Mouse (Mus musculus): ENCODE results near the gene Mrtfa. TPM values are rescaled to one million over a fixed set of nuclear protein-coding genes. Genes with fewer than 3 reads are reported as not detected.
A peak's percentile ranks its signal among the peaks of the same experiment; 100 is the strongest.

The Mrtfa gene
- polyA plus RNA-seq, 2 experiments from 2014 or later = 45.2 to 54.3 TPM

DNA sequence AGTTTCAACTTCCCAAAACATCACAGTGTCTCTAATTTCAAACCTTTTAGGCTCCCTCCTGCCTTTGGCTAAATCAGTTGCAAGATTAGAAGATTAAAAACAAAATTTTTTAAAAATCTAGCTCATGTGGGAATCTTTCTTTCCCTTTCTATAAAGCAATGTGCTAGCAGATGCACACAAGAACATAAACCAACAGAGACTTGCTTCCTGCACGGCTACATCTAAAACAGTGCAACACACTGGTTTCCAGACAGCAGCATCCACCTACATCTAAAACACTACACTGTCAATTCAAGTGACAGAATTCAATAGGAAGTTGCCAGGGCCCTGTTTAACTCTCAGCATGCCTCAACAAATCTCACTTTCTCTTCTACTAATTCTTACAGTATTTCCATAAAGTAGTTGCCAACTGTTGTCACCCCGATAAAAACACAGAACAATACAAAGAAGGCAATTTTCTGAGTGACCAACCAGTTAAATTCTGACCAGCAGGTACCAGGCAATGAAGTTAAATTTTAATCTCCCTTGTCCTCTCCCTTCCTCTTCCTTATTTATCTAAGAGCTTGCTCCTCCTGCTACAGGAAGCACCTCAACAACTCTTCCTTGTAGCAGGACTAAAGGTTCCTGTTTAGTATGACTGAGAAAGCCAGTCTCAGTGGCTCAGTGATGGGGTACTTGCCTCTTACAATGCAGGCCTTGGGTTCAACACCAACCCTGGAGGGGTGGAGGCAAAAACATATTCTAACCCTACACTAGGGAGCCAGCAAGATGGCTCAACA, 35.5 kb downstream of the Mrtfa start:
- ATAC-seq = no peak

- no peak for ATAC-seq
Observed at GRCm38 (mm10) chr15:81141956-81142576, 48.5 kb downstream of the Mrtfa start.

GRCm38 (mm10) chr15:81140004-81140403, 50.6 kb downstream of the Mrtfa start:
- no peak for ATAC-seq

GRCm38 (mm10) chr15:81137298-81137697, 53.3 kb downstream of the Mrtfa start:
- ATAC-seq = no peak

DNA sequence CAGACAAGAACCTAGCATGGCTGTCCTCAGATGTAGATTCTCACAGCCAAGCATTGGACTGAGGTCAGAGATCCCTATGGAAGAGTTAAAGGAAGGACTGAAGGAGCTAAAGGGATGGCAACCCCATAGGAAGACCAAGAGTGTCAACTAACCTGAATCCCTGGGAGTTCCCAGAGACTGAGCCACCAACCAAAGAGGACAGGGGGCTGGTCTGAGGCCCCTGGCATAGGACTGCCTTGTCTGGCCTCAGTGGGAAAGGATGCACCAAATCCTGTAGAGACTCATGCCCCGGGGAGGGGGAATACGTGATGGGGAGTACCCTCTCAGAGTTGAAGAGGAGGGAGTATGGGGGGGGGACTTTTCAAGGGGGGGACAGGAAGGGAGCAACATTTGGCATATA, 56.8 kb downstream of the Mrtfa start:
- no peak for ATAC-seq

- ATAC-seq = peak; percentile 46
Observed at GRCm38 (mm10) chr15:81131152-81131551, 59.4 kb downstream of the Mrtfa start.

- no peak for ATAC-seq
Observed at GRCm38 (mm10) chr15:81129970-81130369, 60.6 kb downstream of the Mrtfa start.

- ATAC-seq = no peak
Observed at GRCm38 (mm10) chr15:81128155-81128838, 62.3 kb downstream of the Mrtfa start.

DNA sequence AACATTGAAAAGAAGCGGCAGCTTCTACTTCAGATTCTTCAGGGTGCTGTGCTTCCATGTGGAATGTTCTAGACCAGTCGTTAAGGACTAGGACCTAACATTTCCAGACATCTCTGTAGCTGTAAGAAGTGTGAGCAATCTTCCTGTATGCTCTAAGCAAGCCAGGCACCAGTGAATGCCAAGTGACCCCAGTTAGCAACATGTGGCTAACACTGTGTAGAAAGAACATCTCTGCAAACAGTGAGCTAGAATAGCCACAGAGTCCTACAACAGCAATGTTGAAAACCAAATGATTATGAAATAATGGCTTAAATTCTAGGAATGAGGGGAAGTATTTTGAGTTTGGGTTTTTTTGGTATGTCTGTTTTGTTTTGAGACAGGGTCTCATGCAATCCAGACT, 66.3 kb downstream of the Mrtfa start:
- no peak for ATAC-seq

DNA sequence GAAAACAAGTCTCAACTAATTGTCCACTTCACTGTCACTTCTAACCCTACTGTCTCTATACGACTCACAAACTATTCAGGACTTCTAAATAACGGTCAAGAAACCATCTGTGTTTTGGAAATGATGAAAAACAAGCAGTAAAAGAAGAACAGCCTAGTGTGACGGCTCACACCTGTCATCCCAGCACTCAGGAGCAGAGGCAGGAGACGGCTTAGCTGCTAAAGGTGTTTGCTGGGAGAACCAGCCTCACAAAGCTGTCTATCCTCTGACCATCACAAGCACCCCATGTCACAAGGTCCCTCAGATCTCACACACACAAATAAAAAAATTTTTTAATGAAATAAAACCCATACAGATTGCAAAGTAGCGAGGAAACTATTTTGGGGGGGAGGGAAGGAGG, 67.4 kb downstream of the Mrtfa start:
- ATAC-seq = no peak

DNA sequence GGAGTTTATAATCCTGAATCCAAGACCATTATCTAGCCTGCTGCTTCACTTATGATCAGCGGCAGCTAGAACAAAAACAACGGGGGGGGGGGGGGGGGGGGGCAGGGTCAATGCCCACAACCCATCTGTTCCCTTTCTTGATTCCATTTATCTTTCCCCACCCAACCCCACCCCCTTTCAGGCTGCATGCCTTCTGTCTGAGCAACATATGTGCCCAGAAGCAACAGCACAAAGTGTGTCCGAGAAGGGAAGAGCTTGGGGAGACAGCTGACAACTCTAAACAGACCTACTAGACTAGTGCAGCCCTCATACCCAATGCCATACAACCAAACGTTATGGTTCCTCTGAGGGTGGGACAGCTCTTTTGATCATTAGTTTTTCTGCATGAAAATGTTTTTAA, 68.0 kb downstream of the Mrtfa start:
- ATAC-seq = no peak

GRCm38 (mm10) chr15:81122078-81122477, 68.5 kb downstream of the Mrtfa start:
- ATAC-seq = no peak

- no peak for ATAC-seq
Observed at GRCm38 (mm10) chr15:81120946-81121345, 69.6 kb downstream of the Mrtfa start.

- no peak for ATAC-seq
Observed at GRCm38 (mm10) chr15:81120140-81120539, 70.4 kb downstream of the Mrtfa start.

DNA sequence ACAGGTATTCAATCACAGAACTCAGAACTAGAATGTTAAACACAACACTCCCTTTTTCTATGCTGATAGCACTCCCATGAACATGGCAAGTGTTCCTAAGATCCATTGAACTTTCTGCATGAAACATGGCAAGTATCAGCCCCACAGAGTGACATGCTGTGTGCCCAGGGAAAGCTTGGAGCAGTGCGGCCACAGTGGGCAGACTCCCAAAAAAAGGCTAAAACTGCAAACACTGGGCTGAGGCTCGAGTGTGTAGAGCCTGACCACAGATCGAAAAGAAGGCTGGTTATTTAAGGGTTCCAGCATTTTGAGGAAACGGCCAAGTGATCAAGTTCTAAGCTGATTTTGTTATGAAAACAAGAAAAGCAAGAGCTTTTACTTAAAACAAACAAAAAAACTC, 72.3 kb downstream of the Mrtfa start:
- ATAC-seq = no peak

DNA sequence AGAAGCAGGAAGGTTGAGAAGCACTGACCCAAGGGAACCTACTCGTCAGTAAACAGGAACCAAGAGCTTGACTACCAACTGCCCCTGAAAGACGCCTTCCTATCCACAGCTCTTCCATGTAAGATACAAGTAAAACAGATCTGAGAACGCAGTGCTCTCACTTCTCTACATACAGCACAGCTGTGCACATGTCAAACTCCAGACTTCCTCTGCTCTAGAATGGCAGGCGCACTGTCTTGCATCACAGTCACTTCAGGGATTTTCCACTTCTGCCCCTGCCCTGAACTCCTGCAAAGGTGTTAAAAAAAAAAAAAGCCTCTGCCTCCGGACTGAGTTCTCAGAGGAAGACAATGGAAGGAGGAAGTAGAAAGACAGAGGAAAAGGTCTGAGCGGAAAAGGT, 78.0 kb downstream of the Mrtfa start:
- ATAC-seq = no peak

DNA sequence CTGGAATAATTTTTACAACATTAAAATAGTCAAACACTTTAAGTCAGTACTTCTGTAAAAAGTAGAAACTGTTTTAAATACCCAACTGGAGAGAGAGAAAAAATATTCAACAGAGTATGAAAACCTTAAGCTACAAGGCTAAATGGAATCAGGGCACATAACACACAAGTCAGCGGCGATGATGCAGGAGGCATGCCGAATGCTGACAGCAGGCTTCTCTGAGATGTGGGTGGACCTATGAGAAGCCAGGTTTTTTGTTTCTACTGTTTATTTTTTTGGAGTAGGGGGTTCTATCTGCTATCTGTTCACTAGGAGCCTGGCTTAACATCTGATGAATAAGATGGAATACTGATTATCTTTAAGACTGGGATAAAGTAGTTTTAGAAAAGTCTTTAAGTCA, 80.2 kb downstream of the Mrtfa start:
- ATAC-seq = no peak

DNA sequence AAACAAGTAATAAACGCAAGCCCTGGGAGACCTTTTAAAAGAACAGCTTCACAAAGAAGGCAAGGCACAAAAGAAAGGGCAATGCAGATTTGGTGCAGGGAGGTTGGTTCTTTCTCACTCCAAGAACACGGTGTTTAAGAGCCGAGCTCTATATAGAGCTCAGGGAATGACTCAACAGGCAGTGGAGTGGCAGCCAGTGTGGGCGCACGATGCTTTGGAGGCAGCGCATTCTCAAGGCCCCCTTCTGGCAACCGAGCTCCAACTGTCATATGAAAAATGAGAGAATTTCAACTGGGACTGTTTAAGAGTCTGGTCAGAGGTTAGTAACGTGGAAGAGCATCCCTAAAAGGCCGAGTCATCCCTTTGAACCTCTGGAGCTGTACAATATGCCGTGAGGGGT, 84.6 kb downstream of the Mrtfa start:
- no peak for ATAC-seq

GRCm38 (mm10) chr15:81104585-81105259, 85.8 kb downstream of the Mrtfa start:
- ATAC-seq = peak; percentile 97

DNA sequence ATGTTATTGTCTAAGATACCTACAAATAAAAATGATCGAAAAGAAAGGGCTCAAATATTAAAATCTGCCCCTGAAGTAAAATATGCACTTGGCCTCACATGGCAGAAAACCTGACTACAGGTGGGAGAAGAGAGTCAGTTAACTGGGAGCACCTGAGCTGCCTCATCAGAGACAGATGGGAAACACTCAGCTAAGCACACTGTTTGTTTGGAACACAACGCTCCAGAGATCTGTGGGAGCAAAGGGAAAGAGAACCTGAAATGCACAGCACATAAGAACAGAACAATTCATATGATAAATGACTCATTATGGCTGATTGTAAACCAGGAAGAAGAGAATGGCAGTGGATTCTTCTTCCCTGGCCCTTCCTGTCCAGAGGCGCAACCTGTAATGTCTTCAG, 87.1 kb downstream of the Mrtfa start:
- ATAC-seq = no peak

DNA sequence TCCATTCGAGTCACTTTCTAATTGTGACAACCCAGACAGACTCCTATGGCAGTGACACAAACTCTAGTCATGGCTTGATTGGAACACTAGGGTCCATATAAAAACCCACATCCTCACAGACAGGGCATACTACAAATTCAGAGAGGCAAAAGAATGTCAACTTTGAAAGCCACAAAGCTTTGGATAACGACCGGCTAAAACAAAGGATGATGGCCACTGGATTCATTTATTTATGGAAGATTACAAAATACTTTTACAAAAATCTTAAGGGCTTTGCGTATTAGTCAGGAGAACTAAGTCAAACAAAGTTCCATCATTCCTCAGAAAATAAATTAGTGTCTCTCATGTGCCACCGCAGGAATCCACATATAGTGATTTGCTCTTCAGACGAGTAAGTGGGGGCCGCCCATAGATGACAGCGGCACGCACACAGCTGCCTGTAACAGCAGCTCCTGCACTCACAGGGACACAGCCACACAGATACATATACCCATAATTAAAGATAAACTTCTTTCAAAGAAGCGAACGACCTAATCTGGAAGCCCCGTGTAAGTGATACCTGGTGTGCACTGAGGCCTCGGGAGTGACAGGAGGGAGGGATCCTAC, 88.2 kb downstream of the Mrtfa start:
- no peak for ATAC-seq

DNA sequence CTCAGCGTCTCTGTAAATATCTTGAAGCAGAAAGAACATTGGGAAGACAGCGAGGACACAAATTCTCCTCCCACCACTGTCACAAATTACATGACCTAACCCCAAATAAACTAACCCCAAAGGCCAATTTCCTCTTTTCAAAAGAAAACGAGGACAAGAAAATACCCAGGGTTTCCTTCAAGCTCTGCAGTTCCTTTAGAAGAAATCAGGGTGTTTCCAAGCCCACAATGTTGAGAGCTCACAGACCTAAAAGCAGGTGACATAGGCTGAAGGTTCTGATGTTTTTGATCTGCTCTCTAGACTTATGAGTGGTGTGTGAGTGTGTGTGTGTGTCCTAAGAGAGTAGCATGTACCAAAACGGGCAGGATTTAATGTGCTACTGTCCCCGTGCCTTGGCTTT, 89.2 kb downstream of the Mrtfa start:
- ATAC-seq = no peak

- ATAC-seq = no peak
Observed at GRCm38 (mm10) chr15:81099269-81099668, 91.3 kb downstream of the Mrtfa start.

Data from activated CD4-positive, CD25-positive, alpha-beta regulatory T cell, adult 4 months (primary cell).